Comparison of ENCODE assay signal across 17 mouse cellular contexts in genomic region chr2:166661498-166661897, GRCm38 (mm10). TPM values are rescaled to one million over a fixed set of nuclear protein-coding genes. Genes with fewer than 3 reads are reported as not detected.
A peak's percentile ranks its signal among the peaks of the same experiment; 100 is the strongest.
DNase-seq lines count a peak whose midpoint lies in the region; ATAC-seq and TF ChIP-seq lines count a peak whose summit lies in the region.
"Had no signal": no experiment of that assay in that cellular context is flagged by ENCODE, and none has a peak within 500 bp of the region (broad histone marks: within the 10 kb centered on the region; RNA-seq: fewer than 3 reads in every experiment).

No protein-coding gene starts in this region.

- H3K27me3 ChIP-seq in forebrain, embryonic 10.5 days (ENCODE audit: poor library complexity, severe bottlenecking), result no peaks in the 10 kb centered on the region
- no peaks in the 10 kb centered on the region for H3K27me3 ChIP-seq in forebrain, embryonic 11.5 days (ENCODE audit: control insufficient read depth, insufficient read depth, low read length)
- no peaks in the 10 kb centered on the region for H3K27me3 ChIP-seq in midbrain, embryonic 12.5 days
- no peaks in the 10 kb centered on the region for H3K27me3 ChIP-seq in midbrain, embryonic 13.5 days
- no peaks in the 10 kb centered on the region for H3K27me3 ChIP-seq in limb, embryonic 14.5 days (ENCODE audit: control insufficient read depth, insufficient read depth, low read length)
- H3K27me3 ChIP-seq: CH12.LX had no signal

- TF ChIP-seq POLR2A in limb, embryonic 14.5 days (IDR thresholded peaks at IDR 0.05; ENCODE audit: borderline replicate concordance, extremely low read depth, insufficient read depth, insufficient read length), result no peak

- H3K9ac ChIP-seq in forebrain, embryonic 11.5 days (ENCODE audit: low read length), result no peak overlapping the region
- no peak overlapping the region for H3K9ac ChIP-seq in midbrain, embryonic 12.5 days (replicated peaks)
- no peak overlapping the region for H3K9ac ChIP-seq in midbrain, embryonic 13.5 days (replicated peaks)
- H3K9ac ChIP-seq in limb, embryonic 14.5 days (ENCODE audit: low read depth, low read length, severe bottlenecking), result no peak overlapping the region
- H3K9ac ChIP-seq: lung, embryonic 14.5 days had no signal

- H3K4me3 ChIP-seq in forebrain, embryonic 10.5 days, result no peak overlapping the region
- no peak overlapping the region for H3K4me3 ChIP-seq in forebrain, embryonic 11.5 days (ENCODE audit: low read depth, low read length)
- no peak overlapping the region for H3K4me3 ChIP-seq in midbrain, embryonic 12.5 days
- no peak overlapping the region for H3K4me3 ChIP-seq in midbrain, embryonic 13.5 days (replicated peaks)
- H3K4me3 ChIP-seq in limb, embryonic 14.5 days (replicated peaks; ENCODE audit: low read length), result no peak overlapping the region
- H3K4me3 ChIP-seq: myocyte had no signal

- H3K9me3 ChIP-seq in forebrain, embryonic 10.5 days, result no peaks in the 10 kb centered on the region
- H3K9me3 ChIP-seq in forebrain, embryonic 11.5 days (ENCODE audit: control insufficient read depth, low read length), result no peaks in the 10 kb centered on the region
- H3K9me3 ChIP-seq in midbrain, embryonic 12.5 days, result no peaks in the 10 kb centered on the region
- no peaks in the 10 kb centered on the region for H3K9me3 ChIP-seq in midbrain, embryonic 13.5 days
- no peaks in the 10 kb centered on the region for H3K9me3 ChIP-seq in limb, embryonic 14.5 days (ENCODE audit: control insufficient read depth, low read length)

- peaks cover 75% of the 10 kb centered on the region for H3K4me1 ChIP-seq in forebrain, embryonic 10.5 days
- H3K4me1 ChIP-seq in forebrain, embryonic 11.5 days (replicated peaks; ENCODE audit: control insufficient read depth, insufficient read depth, low read length), result peaks cover 30% of the 10 kb centered on the region
- H3K4me1 ChIP-seq in midbrain, embryonic 12.5 days, result peaks cover 60% of the 10 kb centered on the region
- H3K4me1 ChIP-seq in midbrain, embryonic 13.5 days (replicated peaks), result peaks cover 58% of the 10 kb centered on the region
- H3K4me1 ChIP-seq in limb, embryonic 14.5 days (ENCODE audit: control insufficient read depth, insufficient read depth, low read length), result peaks cover 14% of the 10 kb centered on the region

- no peak overlapping the region for H3K4me2 ChIP-seq in forebrain, embryonic 11.5 days (ENCODE audit: low read depth, low read length, severe bottlenecking)
- no peak overlapping the region for H3K4me2 ChIP-seq in midbrain, embryonic 12.5 days (replicated peaks)
- no peak overlapping the region for H3K4me2 ChIP-seq in midbrain, embryonic 13.5 days (replicated peaks)
- no peak overlapping the region for H3K4me2 ChIP-seq in limb, embryonic 14.5 days (replicated peaks; ENCODE audit: low read depth, low read length, severe bottlenecking)
- H3K4me2 ChIP-seq: lung, embryonic 14.5 days had no signal

- H3K27ac ChIP-seq in forebrain, embryonic 10.5 days, result peak overlapping the region; percentile 86
- no peak overlapping the region for H3K27ac ChIP-seq in forebrain, embryonic 11.5 days (ENCODE audit: low read depth, low read length)
- H3K27ac ChIP-seq in midbrain, embryonic 12.5 days (replicated peaks), result peak overlapping the region; percentile 8; the same call in 1 of the 2 replicates
- H3K27ac ChIP-seq in midbrain, embryonic 13.5 days, result no peak overlapping the region
- 0 out of 2 replicates have a peak overlapping the region, but pooled peaks have one; percentile 3 for H3K27ac ChIP-seq in limb, embryonic 14.5 days (replicated peaks; ENCODE audit: low read depth, low read length)

- ATAC-seq in forebrain, embryonic 11.5 days (replicated peaks; ENCODE audit: low FRiP score), result no peak
- no peak for ATAC-seq in midbrain, embryonic 12.5 days (ENCODE audit: low FRiP score, low read depth)
- ATAC-seq in midbrain, embryonic 13.5 days, result no peak
- ATAC-seq in limb, embryonic 14.5 days (ENCODE audit: low FRiP score, low read depth), result no peak

- no peaks in the 10 kb centered on the region for H3K36me3 ChIP-seq in forebrain, embryonic 10.5 days (replicated peaks)
- no peaks in the 10 kb centered on the region for H3K36me3 ChIP-seq in forebrain, embryonic 11.5 days (ENCODE audit: control insufficient read depth, insufficient read depth, low read length)
- H3K36me3 ChIP-seq in midbrain, embryonic 12.5 days, result no peaks in the 10 kb centered on the region
- no peaks in the 10 kb centered on the region for H3K36me3 ChIP-seq in midbrain, embryonic 13.5 days
- no peaks in the 10 kb centered on the region for H3K36me3 ChIP-seq in limb, embryonic 14.5 days (ENCODE audit: control insufficient read depth, insufficient read depth, low read length)

- 83% methylated on average over 12 of the region's 12 CpGs for WGBS in forebrain, embryonic 10.5 days
- WGBS in forebrain, embryonic 11.5 days, result 80% methylated on average over 12 of the region's 12 CpGs
- 74% methylated on average over 12 of the region's 12 CpGs for WGBS in midbrain, embryonic 12.5 days
- 86% methylated on average over 12 of the region's 12 CpGs for WGBS in midbrain, embryonic 13.5 days
- WGBS in limb, embryonic 14.5 days, result 68% methylated on average over 12 of the region's 12 CpGs

- no peak for DNase-seq in forebrain, embryonic 10.5 days (ENCODE audit: extremely low spot score, low spot score)
- DNase-seq in forebrain, embryonic 11.5 days (ENCODE audit: low spot score), result no peak
- no peak for DNase-seq in limb, embryonic 14.5 days (ENCODE audit: low spot score)
- DNase-seq in urinary bladder, adult 2 months (ENCODE audit: low spot score), result no peak
- DNase-seq in natural killer cell, adult 2 months (ENCODE audit: low spot score in 2 of 2), result no peak
- DNase-seq in layer of hippocampus, adult 8-10 months (ENCODE audit: low spot score in 2 of 2), result no peak
- DNase-seq: adrenal gland, postnatal 14 days; heart, adult 11 months; kidney, adult 8-10 months; liver; lung, embryonic 14.5 days; right cerebral cortex, postnatal 4 days; thymus, adult 18-20 months had no signal

RNA-seq across cellular contexts. Expression of gene Prex1, which starts 52.1 kb away (rescaled TPM):
- 24.3 and 25.5 TPM in 2 replicates for polyA plus RNA-seq in forebrain, embryonic 10.5 days (2016; fragmentation: Nextera tagmentation; extraction: Ambion mirVana)
- polyA plus RNA-seq in forebrain, embryonic 11.5 days (2014; fragmentation: Nextera tagmentation; extraction: Ambion mirVana), result 22.3 and 29.7 TPM in 2 replicates
- 26.2 and 27.4 TPM in 2 replicates for polyA plus RNA-seq in midbrain, embryonic 12.5 days (2016; fragmentation: Nextera tagmentation; extraction: Ambion mirVana)
- polyA plus RNA-seq in midbrain, embryonic 13.5 days (2015; fragmentation: Nextera tagmentation; extraction: Ambion mirVana), result 17.7 and 21.1 TPM in 2 replicates
- 27.9 and 38.5 TPM in 2 replicates for polyA plus RNA-seq in limb, embryonic 14.5 days (2012; rRNA removed)
- polyA plus RNA-seq in limb, embryonic 14.5 days (2014; fragmentation: Nextera tagmentation; extraction: Ambion mirVana), result 20.1 and 21.1 TPM in 2 replicates
- 7.5 and 8.7 TPM in 2 replicates for polyA plus RNA-seq in urinary bladder, adult 2 months (2012; rRNA removed)
- 10 to 100 TPM; 67.2 to 81.3 (median 74.2) TPM for total RNA-seq in layer of hippocampus, adult 8-10 months (2022)

Comparison
In these comparisons a context has a peak if more than half of its experiments do, and no peak if none do; other contexts are left out.
1. H3K27ac ChIP-seq: peak in forebrain, embryonic 10.5 days (single experiment), midbrain, embryonic 12.5 days (single experiment) and limb, embryonic 14.5 days (single experiment); none in forebrain, embryonic 11.5 days (single experiment) and midbrain, embryonic 13.5 days (single experiment).